Mouse (Mus musculus) Muller cell, postnatal 12 days (primary cell): ENCODE data around the gene Msmb.
"Not testable (repeated sequence)": the region's sequence is repeated elsewhere in the genome, so short reads cannot be mapped to it uniquely, and the experiment has no call there.

Experiments used
- DNase-seq: peaks from one replicate; pipeline ENCODE4 v3.0.0-alpha.2; 2015; ENCODE audit errors: inconsistent ontology term

The Msmb gene

DNA sequence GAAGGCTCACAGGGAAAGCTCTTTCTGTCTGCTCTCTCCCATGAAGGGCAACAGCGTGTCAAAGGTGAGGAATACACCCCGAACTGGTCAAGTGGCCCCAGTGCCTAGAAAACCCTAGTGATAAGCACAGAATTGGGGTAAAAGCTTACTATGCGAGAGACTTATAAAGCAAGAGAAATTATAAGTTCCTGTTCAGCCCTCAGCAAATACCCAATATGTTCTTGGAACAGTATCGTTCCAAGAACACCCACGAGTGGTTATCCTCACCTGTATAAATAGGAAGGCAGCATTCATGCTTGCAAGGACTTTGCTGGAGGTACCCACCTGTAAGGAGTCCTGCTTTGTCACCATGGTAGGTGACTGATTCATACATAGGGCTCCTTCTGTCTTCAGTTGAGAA, at the start of gene Msmb:
Gene Msmb (plus strand): TSS at position 301 of the 400 bp plus-strand sequence.
- DNase-seq: no peak

DNA sequence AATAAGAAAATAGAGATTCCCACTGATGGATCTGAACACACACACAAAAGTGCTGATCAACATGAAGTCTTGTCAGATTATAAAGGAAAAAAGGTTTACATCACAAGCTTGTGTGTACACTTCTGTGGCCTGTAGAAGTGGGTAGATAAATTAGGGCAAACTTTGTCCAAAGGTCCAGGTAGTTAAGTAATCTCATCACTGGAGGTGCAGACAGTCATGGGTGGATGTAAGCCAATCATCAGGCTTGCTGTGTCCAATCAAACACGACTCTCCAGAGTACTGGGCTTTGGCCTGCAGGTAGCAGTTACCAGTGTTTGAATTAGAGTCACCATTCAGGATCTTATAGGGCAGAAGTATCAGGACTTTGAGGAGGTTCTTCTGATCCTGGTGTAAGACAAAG, 48.8 kb upstream of the Msmb start:
- no peak for DNase-seq

DNA sequence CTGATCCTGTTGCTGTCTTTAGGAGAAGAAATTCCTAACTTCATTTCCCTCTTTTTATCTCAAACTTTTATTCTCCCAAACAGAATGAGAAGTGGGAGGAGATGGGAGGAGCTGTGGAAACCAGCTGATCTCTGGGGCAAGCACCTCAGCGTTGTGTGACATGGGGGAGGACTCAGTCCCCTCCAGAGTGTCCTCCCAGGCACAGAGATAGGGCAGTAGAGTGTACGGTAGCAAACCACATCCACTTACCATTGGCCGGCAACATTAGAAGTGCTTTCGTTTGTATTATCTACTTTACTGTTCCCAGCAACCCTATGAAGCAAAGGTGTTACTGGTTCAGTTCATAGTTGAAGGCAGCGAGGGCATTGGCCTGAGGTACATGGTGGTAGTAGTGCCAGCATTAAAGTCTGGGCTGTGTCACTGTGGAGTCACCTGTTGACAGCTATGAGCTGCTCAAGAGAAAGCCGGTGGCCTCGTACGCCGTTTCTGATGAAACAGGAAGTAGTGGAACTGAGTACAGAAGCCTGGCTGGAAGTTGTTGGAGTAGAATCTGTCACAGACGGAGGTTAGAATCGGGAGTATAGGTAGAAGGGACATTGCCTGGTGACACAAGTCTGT, 48.2 kb upstream of the Msmb start:
- no peak for DNase-seq

DNA sequence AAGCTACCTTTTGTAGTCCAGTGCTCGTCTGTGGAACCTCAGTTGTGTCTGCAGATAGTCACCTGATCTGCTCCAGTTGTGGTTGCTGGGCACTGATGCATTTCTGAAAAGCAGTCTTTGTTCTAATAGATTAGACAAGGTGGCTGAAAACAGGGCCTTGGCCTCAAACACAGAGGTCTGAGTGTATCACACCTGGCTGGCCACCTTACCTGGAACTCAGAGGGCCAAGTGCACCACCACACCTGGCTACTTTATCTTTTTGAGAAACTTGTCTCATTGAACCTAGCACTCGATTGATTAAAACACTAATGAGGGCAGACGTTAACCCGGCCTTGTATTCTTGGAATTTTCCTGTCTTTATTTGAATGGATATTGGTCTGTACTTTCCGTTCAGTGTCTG, 46.2 kb upstream of the Msmb start:
- no peak for DNase-seq

DNA sequence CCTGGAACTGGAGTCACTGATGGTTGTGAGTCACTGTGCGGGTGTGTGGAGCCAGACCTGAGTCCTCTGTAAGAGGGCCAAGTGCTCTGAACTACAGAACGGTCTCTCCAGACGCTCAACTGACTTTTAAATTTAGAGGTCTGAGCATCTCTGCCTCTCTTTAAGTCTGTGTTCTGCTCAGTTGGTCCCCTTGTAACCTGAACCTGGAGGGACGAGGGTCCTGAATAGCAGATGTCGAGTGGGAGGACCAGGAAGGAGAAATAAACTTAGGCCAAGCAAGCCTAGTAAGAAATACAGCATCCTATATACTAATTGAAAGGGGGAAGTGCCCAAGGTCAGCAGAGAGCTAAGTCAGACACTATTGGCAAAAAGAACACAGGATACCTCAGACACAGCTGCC, 45.1 kb upstream of the Msmb start:
- no peak for DNase-seq

DNA sequence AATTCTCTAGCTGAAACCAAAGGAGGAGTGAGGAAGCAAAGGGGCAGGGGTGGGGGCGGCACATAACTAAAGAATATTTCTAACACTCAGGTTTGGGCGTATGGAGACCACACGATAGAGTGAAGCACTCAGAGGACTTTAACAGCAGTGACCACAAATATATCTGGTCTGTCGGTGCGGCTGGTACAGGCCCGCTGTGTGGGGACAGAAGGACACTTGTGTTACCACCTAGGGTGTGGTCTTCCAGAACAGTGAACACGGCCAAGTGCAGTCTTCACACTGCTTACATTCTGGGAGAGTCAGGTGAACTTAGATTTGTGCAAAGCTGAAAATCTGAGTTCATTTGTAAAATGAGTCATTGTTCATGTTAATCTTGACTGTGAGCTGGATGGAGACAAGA, 44.1 kb upstream of the Msmb start:
- DNase-seq: no peak

DNA sequence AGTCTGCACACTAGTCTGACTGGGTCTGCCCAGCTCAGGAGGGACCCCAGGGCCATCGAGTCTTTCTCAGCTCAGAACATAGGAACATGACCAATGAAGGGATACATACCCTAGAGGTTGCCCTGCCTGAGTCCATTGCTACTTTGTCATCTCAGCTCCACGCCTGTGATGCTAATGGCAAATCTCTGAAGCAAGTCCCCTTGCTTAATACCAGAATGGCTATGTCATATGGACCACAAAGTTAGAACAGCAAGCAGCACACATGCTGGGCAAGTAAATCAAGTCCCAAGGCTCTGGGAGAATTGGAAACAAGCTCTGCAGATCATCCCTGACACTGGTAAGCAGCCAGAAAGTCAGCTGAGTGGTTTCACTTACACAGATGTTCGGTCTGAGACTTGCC, 42.9 kb upstream of the Msmb start:
- DNase-seq: no peak

DNA sequence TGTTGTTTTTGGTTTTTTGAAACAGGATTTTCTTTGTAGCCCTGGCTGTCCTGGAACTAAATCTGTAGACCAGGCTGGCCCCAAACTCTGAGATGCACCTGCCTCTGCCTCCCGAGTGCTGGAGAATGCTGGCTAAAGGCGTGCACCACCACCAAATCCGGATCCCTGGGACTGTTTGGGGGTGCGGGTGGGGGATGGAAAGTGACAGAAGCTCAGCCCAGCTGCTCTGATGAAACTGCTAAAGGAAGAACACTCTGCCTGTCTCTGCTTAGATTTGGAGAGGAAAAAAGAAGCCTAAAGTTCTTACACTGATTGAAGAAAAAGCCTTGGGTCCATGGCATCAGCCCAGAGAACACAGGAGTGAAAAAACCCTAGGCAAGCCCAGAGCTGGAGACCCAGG, 38.3 kb upstream of the Msmb start:
- no peak for DNase-seq

DNA sequence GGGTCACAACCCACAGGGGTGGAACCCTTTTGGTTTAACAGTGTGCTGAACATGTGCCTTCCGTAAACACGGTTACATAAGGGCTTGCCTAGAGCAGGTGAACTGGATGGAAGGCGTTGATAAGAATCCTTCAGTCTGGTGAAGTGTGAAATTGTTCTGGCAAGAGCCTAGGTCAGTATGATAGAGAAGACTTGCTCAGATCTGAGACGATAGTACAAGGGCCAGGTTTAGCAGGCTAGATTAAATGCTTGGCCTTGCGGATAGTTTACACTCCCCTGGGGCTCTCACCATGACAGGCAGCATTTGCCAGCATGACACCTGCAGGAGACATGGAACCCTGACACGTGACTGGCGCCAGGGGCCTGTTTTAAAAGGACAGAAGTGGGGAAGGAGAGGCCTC, 36.2 kb upstream of the Msmb start:
- no peak for DNase-seq

DNA sequence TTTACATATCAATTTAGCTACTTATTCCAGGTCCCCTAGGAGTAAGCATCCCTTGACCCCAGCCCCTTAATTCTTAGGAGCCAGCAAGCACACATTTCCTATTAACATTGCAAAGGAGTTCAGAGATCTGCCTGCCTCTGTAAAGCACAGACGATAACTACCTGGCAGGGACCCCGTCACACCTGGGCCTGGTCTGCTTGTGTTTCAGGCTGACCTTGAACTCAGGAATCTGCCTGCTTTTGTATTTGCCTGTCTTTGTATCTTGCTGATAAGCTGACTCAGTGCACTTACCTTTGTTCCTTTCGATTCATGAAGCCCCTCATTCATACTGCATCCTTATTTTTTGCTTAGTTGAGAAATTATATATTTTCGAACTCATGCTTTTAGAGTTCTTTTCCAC, 34.9 kb upstream of the Msmb start:
- DNase-seq: no peak

DNA sequence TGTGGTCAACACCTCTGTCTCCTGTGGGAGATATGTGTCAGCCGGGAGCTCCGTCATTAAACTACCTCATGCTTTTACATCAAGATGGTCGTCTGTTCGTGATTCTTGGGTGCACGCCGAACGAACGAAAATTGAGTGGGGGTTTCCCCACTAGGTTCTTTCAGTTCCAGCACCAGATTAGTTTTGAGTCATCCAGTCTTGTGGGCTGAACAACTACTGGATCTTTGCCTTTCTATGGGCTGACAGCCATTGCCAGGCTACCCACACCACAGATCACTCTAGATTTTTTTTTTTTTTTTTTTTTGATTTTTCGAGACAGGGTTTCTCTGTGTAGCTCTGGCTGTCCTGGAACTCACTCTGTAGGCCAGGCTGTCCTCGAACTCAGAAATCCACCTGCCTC, 29.7 kb upstream of the Msmb start:
- not testable (repeated sequence) for DNase-seq

DNA sequence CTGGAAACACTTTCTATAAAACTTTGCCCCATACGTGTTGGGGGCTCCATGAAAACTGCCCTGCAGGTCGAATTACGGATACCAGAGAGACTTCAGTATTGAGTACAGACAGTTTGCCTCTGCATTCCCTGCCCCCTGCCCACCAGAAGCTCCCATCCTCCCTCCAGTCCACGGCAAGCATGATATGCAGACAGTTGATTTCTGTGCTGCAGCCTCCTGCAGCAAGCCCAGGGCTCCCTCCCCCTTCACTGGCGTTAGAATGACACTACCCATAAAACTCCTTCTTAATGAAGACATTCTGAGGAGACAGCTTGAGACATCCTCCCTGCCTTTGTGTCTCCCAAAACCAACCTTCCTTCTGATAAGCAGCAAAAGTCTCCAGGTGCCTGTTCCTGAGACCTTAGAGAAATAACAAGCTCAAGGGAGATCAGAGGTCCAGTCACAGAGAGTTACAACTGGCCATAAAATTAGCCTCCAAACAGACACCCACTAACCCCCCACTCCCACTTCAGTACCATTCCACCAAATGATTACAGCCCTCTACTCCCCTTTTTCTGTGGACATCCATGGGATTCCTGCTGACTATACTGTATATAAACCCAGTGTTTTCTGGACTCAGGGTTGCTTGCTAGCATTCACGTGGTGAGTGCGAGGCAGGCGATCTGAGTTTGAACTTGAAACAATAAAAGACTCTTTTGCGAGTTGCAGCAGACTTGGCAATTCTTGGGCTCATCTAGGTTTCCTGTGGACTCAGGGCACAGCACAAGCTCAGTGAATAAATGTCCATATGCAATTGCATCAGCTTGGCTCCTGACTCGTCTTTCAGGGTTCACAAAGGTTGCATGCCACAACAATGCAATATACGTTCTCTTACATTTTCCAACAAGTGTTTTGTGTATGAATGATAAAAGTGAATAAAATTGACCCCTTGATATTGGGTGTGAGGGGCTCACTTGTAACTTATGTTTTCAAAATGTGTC, 20.6 kb upstream of the Msmb start:
- no peak for DNase-seq

DNA sequence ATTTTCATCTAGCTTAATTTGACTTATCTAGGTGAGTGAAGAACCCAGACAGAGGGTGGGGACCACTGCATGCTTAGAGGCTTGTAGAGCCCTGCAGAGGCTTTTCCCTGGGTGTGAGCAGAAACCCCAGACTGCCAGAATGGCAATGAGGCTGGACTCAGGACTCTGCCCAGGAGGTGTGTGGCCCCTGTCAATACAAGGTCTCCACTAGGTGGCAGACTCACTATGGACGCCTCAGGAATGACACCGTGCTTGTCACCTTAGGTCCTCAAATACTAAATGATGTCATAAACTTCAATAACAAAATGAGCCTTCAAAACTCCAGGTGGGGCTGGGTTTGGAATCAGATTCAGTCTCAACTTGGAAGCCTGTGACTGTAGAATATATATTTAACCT, 19.9 kb upstream of the Msmb start:
- DNase-seq: no peak

DNA sequence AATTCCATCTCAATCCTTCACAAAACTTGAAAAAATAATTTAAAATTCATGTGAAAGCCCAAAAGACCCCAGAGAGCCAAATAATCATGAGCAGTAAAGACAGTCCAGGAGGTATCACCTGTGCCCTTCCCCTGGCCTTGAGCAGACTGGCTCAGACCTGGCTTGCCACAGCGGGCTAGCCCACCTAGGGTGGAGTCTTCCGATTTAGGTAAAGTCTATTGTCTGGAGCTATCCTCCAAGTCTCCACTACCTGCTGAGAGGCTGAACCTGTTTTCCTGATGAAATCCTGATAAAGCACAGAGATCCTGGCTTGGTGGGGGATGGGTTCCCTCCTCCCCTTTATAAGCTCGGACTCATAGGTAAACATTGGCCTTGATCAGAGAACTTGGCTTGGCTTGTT, 17.6 kb upstream of the Msmb start:
- no peak for DNase-seq

DNA sequence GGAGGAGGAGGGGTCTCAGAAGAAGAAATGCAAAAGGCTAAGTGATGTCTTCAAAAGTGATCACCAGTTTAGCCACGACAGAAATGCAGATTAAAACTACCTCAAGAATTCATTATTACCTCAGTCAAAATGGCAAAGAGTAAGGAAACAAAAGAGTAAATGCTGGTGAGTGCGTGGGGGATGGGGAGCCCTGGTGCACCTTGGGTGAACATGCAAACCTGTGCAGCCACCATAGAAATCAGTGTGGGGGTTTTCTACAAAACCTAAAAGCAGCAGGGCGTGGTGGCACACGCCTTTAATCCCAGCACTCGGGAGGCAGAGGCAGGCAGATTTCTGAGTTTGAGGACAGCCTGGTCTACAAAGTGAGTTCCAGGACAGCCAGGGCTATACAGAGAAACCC, 16.6 kb upstream of the Msmb start:
- not testable (repeated sequence) for DNase-seq

DNA sequence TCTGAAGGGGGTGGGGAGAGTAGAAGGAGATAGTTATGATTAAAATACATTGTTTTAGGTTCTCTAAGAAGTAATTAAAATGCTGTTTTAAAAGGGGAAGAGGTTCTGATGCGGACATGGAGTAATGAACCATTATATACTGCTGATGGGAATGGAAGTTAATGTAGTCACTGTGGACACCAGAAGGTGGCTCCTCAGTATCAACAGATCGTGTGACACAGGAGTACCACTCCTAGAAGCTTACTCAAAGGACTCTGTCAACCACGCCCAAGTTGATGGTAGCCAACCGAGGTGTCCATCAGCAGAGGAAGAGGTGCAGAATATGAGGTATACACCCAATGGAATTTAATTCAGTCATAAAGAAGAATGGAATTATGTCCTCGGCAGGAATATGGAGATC, 13.4 kb upstream of the Msmb start:
- no peak for DNase-seq

DNA sequence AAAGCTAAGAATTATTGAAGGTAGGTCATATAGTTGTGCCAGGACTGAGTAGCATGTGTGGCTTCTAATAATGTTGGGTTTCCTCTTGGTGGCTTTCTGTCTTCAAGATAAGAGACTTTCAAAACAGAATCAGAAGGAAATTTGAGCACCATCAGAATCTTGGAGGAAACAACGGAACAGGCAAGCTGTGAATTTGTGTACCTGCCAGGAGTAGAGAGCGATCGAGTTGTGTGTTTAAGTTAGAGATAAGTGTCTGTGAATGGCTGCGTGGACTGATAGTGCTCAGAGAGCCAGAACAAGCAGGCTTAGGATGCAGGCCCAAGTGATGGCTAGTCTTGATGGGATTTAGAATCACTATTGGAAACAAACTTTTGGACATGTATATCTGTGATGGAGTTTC, 10.0 kb upstream of the Msmb start:
- no peak for DNase-seq

DNA sequence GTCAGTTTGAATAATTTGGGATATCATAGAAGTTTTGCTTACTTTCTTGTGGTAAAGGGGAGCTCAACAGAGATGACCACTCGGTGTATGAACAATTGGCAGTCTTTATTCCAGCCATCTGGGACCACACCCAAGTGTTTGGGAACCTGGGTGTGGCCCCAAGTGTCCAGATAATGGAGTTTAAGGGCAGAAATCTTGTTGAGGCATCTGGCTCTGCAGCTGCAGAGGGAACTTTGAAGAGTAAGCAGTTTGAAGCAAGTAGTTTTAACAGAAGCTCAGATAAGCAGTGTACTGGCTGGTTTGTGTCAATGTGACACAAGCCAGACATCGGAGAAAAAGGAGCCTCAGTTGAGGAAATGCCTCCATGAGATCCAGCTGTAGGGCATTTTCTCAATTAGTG, 7.5 kb upstream of the Msmb start:
- DNase-seq: no peak

DNA sequence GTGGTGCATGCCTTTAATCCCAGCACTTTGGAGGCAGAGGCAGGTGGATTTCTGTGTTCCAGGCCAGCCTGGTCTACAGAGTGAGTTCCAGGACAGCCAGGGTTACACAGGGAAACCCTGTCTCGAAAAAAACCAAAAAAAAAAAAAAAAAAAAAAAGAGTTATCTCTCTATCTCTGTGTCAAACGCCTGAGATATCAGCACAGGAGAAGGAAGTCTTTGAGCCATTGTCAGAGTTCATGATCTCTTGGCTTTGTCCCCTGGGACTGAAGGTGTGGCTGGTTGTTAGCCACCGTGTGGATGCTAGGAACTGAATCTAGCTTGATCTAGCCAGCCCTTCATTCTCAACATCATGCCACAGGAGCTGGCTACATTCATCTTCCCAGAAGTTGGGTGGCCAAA, 5.4 kb upstream of the Msmb start:
- not testable (repeated sequence) for DNase-seq

DNA sequence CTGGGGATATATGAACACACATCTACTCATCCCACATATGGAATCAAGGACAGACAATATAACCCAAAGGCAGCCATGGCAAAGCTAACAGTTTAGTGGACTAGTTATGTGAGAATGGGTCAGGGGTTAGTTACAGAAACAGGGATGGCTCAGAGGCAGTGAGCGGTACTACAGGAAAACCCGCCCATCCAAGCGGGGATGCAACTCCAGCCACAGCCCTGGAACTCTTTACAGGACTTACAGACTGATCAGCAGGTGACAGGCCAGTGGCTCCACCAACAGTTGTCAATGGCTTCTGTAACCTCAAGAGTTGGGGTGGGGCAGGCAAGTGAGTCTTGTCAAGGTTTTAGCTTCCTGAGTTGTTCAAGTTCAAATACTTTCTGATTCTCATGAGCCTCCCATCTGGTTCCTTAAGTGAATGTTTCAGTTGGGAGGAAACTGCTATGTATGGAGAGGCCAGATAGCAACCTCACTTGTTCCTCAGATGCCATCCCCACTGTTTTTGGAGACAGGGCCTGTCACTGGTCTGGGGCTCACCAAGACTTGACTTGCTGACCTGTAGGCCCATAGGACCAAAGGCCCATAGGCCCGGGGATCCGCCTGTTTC, 1.4 kb upstream of the Msmb start:
- DNase-seq: no peak

DNA sequence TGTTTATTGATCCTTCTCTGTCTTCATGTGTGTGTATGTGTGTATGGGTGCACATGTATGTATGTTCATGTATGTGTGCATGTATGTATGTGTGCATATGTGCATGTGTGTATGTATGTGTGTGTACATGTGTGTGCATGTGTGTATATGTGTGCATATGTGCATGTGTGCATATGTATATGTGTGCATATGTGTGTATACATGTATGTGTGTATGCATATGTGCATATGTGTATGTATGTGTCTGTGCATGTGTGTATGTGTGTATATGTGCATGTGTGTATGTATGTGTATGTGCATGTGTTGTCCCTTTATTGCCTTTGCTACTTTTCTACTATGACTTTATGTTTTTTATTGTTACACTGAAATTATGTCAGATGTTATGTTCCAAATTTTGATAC, 2.9 kb downstream of the Msmb start:
- no peak for DNase-seq

DNA sequence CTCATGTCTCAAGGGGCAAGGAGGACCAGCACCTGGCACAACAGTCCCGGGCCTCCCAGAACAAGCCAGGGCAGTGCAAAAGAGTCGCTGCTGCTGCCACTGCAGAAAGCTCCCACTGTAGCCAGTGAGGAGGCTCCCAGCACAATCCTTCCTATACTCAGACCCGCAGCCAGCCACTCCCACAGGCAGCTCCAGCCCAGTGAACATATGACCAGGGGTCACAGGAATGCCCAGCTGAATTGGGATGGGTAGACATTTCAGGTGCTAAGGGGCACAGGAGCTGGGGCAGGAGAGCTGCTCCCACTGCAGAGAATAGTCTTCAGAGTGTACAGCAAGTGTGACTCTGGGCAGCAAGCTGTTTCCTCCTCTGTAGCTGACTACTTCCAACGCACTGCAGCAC, 3.6 kb downstream of the Msmb start:
- no peak for DNase-seq
